Mouse (Mus musculus) right cerebral cortex, adult 18-20 months (tissue): ENCODE results near the gene Tmem151b.

Experiments used
- DNase-seq: peaks from one replicate; pipeline ENCODE4 v3.0.0; 2022; ENCODE audit warnings: mixed read lengths

Gene Tmem151b

DNA sequence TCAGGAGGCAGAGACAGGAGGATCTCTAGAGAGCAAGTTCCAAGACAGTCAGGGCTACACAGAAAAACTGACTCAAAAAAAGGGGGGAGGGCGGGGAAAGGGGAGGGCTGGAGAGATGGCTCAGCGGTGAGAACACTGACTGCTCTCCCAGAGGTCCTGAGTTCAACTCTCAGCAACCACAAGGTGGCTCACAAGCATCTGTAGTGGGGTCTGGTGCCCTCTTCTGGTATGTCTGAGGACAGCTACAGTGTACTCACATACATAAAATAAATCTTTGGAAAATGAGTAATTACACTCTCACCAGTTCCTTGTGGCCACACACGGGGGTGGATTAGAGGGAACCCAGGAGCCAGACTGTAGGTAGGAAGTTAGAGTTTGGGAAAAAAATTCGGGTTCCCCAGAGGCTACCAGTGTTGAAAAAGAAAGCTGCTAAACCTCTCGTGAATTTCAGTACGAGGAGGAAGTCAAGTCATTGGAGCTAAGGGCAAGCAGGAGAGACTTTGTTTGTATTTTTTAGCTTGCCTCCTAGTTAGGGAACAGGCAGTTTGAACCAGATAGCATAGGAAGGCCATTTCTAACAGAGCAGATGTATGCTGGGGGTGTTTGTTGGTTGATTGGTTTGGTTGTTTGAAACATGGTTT lies 33.4 kb upstream of the Tmem151b start:
- DNase-seq: no peak

GRCm38 (mm10) chr17:45582188-45582587 lies 32.7 kb upstream of the Tmem151b start:
- no peak for DNase-seq

- DNase-seq: peak; percentile 54
Measured at GRCm38 (mm10) chr17:45581567-45581983, 32.1 kb upstream of the Tmem151b start.

- DNase-seq: no peak
Measured at GRCm38 (mm10) chr17:45580958-45581477, 31.5 kb upstream of the Tmem151b start.

DNA sequence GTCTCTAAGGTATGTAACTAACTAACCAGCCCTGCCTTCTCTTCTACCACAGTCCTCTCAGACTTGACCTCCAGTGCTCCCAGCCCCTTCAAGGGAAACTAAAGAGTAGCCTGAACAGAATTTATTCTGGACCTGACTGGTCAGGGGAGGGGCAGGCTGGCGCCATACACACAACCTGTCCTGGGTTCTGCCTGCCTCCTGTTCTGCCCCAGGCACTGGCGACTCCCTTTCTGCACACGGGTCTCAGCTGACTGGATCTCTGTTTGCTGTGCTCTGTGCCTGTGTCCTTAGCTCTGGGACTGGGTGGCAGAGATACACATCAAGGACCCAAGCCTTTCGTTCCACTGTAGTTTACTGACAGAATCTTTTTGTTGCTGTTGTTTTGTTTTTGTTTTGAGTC lies 30.1 kb upstream of the Tmem151b start:
- no peak for DNase-seq

DNA sequence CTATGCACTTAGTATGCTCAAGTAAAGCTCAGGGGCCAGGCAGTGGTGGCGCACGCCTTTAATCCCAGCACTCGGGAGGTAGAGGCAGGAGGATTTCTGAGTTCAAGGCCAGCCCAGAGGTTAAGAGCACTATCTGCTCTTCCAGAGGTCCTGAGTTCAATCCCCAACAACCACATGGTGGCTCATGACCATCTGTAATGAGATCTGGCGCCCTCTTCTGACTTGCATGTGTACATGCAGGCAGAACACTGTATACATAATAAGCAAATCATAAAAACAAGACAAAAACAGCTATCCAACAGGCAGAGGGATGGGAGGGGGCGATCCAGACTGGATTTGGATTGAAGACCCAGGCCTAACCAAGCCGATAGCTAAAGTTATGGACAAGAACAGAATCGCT lies 29.4 kb upstream of the Tmem151b start:
- DNase-seq: no peak

- no peak for DNase-seq
Measured at GRCm38 (mm10) chr17:45578242-45578641, 28.8 kb upstream of the Tmem151b start.

- no peak for DNase-seq
Measured at GRCm38 (mm10) chr17:45575123-45575897, 25.8 kb upstream of the Tmem151b start.

- peak; percentile 87 for DNase-seq
Measured at GRCm38 (mm10) chr17:45574129-45574761, 24.8 kb upstream of the Tmem151b start.

DNA sequence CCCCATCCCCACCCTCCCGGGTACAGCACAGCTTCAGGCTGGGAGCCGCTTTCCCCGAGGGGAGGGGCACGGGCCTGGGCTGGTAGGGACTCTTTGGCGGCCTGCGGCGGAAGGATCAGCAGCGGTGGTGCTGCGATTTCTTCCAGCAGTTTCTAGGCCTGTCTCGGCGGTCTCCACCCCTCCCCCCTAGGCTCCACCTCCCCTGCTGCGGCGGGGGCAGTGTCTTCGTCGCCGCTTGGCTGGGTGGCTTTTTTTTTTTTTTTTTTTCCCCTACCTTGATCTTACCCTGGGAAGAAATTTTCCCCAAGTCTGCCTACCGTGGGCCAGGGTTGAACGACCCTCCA lies 24.3 kb upstream of the Tmem151b start:
- peak; percentile 96 for DNase-seq

DNA sequence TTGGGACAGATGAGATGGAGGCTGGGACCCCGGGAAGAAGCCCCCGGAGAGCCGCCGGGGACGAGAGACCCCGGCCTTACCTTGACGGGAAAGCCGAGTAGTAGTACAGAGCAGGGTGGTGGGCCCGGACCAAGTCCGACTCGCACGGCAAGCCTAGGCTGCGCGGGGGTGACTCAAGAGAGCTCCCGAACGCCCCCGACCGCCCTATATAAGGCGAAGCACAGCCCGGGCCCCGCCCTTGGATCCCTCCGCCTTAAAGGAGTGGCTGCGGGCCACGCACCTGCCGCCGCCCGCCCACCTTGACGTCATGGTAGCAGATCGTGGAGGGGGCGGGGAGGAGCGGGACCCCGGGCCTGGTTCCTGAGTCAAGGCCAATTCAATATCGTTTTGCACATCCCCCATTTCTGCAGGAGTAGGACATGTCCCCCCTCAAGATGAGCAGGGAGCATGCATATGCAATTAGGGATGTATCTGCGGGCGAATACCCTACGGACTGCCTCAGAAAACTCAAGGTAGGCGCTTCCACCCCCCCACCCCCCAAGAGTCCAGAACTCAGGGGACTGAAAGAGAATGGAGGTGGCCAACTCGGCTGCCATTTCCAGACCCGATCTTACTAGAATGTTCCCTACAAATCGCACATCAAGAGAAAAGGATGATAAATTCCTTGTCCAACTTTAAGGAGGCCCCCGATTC lies 23.8 kb upstream of the Tmem151b start, which contains the start of gene Hsp90ab1:
Gene Hsp90ab1, minus strand, starts transcription at position 185 of the 693 bp plus-strand sequence.
- DNase-seq: peak; percentile 99

GRCm38 (mm10) chr17:45572103-45573086 lies 22.9 kb upstream of the Tmem151b start:
- DNase-seq: peak; percentile 76

DNA sequence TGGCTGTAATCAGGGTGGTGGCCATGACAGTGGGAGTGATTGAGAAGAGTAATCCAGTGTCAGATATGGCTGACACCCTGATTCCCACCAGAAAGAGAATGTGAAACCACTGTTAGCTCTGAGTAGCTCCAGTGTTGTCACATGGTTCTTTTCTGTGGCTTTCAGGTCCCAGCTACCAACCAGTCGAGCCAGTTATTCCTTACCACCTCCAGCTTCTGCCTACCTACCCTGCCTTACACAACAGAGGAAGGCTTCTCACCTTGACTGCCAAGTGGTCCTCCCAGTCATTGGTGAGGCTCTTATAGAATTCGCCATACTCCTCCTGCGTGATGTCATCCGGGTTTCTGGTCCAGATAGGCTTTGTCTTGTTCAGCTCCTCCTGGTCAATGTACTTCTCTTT lies 20.5 kb upstream of the Tmem151b start:
- DNase-seq: no peak

- DNase-seq: no peak
Measured at GRCm38 (mm10) chr17:45568990-45569389, 19.5 kb upstream of the Tmem151b start.

- no peak for DNase-seq
Measured at GRCm38 (mm10) chr17:45567162-45567601, 17.7 kb upstream of the Tmem151b start.

DNA sequence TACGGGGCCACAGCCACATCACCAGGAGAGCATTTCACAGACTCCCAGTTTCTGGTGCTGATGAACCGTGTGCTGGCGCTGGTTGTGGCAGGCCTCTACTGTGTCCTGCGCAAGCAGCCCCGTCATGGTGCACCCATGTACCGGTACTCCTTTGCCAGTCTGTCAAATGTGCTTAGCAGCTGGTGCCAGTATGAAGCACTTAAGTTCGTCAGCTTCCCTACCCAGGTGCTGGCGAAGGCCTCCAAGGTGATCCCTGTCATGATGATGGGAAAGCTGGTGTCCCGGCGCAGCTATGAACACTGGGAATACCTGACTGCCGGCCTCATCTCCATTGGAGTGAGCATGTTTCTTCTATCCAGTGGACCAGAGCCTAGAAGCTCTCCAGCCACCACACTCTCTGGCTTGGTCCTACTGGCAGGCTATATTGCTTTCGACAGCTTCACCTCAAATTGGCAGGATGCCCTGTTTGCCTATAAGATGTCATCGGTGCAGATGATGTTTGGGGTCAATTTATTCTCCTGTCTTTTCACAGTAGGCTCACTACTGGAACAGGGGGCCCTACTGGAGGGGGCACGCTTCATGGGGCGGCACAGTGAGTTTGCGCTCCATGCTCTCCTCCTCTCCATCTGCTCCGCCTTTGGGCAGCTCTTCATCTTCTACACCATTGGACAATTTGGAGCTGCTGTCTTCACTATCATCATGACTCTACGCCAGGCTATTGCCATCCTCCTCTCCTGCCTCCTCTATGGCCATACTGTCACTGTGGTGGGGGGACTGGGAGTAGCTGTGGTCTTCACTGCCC lies 17.1 kb upstream of the Tmem151b start:
- DNase-seq: no peak

DNA sequence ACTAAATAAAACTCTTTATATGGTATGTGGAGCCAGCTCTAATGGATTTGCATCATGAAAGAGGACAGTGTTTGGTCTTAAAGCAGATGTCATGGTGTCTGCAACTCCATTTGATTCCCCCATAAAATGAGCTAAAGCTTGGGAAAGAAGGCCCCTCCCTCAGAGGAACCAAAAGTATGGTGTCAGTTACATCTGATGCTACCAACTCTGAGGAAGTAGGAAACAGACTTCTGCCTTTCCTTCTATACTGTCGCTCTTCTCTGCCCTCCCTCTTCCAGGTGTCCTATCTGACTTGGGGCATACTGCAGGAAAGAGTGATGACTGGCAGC lies 16.5 kb upstream of the Tmem151b start:
- DNase-seq: no peak

DNA sequence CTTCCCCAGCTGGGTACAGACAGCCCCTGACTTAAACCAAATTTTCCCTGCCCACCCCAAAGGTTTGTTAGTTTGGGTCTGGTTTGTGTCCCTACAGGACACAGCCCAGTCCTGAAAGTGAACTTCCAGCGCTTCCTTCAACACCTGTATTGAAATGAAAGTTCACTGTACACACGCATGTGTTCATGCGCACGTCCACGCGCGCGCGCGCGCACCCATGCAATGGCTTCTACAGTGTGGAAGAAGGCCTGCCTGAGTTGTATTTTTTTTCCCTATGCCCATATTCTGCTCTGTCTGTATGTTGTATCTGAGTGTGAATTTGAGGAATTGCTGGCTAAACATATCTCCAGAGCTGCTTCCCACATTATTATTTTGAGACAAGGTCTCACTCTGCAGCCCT lies 15.6 kb upstream of the Tmem151b start:
- DNase-seq: no peak

DNA sequence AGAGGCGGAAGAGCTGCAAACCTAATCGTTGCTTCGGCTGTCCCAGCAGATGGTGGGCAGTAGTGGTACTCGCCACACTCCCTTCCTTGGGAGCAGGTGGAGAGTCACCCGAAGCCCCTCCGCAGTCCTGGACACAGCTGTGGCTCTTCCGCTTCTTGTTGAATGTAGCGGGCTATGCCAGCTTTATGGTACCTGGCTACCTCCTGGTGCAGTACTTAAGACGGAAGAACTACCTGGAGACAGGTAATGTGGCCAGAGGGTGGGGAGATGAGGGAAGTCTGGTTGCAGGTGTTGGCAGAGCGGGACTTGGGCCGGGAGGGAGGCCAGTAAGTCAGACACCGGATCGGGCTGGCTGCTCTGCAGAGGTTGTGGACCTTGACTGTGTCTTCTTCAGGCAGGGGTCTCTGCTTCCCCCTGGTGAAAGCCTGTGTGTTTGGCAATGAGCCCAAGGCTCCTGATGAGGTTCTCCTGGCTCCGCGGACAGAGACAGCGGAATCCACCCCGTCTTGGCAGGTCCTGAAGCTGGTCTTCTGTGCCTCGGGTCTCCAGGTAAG lies 15.1 kb upstream of the Tmem151b start:
- DNase-seq: no peak

DNA sequence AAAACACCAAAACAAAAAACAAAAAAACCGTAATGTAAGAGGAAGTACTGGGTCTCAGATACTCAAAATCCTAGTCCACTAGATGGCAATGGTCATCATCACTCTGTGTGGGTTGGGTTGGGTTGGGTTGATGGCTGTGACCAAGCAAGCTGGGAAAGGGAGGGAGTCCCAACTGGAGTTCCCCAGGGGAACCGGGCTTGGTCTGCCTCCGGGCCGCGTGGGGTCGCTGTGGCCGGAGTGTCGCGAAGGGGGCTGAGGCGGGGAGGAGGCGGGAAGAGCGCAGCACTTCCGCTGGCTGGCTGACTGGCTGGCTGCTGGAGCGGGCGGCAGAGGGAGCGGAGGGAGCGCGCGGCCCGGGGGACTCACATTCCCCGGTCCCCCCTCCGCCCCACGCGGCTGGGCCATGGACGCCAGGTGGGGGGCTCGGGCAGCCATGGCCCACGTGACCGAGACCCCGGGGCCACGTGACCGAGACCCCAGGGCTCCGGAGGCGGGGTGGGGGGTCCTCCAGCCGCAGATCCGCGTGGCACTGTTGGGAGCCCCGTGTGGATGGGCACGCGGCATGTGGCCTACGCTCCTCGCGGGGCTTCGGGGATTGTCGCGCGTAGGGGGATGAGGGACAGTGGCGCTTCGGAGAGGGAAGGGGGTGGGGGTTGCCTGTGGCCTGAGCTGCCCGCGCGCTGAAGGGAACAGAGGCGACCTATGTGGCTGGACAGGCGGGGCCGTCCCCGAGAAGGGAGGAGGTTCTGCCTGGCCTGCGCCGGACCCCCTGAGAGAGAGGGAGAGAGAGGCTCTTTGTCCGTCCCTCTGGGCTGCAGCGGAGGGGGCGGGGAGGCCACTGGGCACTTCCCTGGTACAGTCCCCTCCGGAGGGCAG lies 14.4 kb upstream of the Tmem151b start, which contains the start of gene Slc35b2:
Gene Slc35b2, plus strand, starts transcription at position 220 of the 876 bp plus-strand sequence.
- peak; percentile 92 for DNase-seq
